Mouse (Mus musculus) cerebellum, adult 2 months (tissue): ENCODE measurements around the gene Smyd5. TPM values are rescaled to one million over a fixed set of nuclear protein-coding genes. Genes with fewer than 3 reads are reported as not detected.

Experiments
- DNase-seq, 2 experiments: peaks; one replicate each; pipeline ENCODE4 v3.0.0; 2021
- H3K27ac ChIP-seq: fragments of 200-500 bp; 2 replicates; pipeline ENCODE4 v1.5.1; 2012; ENCODE audit warnings: low read length, control low read depth, inconsistent platforms; ENCODE audit not compliant: insufficient read depth
- H3K27me3 ChIP-seq: fragments of 200-500 bp; 2 replicates; pipeline ENCODE4 v1.6.1; 2012; ENCODE audit warnings: inconsistent platforms, mild to moderate bottlenecking, low read length, moderate library complexity; ENCODE audit not compliant: control insufficient read depth, insufficient read depth
- H3K4me1 ChIP-seq: fragments of 200-500 bp; 2 replicates; pipeline ENCODE4 v1.6.1; 2011; ENCODE audit warnings: low read length; ENCODE audit not compliant: control insufficient read depth, insufficient read depth
- H3K4me3 ChIP-seq: fragments of 200-500 bp; replicated peaks from 2 replicates; pipeline ENCODE3; 2011; ENCODE audit warnings: mild to moderate bottlenecking, low read depth, low read length, control low read depth; ENCODE audit not compliant: insufficient read depth
- CTCF ChIP-seq: fragments of 200-500 bp; IDR thresholded peaks from 2 replicates; pipeline ENCODE4 v1.5.1; 2011; ENCODE audit warnings: low read depth, mild to moderate bottlenecking, control low read depth, low read length, moderate library complexity, borderline replicate concordance; ENCODE audit not compliant: insufficient read depth
- POLR2A ChIP-seq: fragments of 200-500 bp; IDR thresholded peaks from 2 replicates; pipeline ENCODE4 v1.6.1; 2011; ENCODE audit warnings: low read length, control low read depth, borderline replicate concordance; ENCODE audit not compliant: insufficient read depth
- WGBS: fragments of 180-500 bp; shearing (Covaris S2); methylation state at CpG from one replicate; pipeline ENCODE4 v1.1.7; 2018; 5-methylcytosine and 5-hydroxymethylcytosine counted together
- polyA plus RNA-seq: library from polyadenylated mRNA; depleted of rRNA; stranded (reverse); fragments of >200 nt; gene quantifications from 2 replicates; pipeline ENCODE4 v1.2.3, GENCODE M21; 2012; rRNA removed

Smyd5 gene
- 35.3 and 38.8 TPM in 2 replicates for polyA plus RNA-seq

DNA sequence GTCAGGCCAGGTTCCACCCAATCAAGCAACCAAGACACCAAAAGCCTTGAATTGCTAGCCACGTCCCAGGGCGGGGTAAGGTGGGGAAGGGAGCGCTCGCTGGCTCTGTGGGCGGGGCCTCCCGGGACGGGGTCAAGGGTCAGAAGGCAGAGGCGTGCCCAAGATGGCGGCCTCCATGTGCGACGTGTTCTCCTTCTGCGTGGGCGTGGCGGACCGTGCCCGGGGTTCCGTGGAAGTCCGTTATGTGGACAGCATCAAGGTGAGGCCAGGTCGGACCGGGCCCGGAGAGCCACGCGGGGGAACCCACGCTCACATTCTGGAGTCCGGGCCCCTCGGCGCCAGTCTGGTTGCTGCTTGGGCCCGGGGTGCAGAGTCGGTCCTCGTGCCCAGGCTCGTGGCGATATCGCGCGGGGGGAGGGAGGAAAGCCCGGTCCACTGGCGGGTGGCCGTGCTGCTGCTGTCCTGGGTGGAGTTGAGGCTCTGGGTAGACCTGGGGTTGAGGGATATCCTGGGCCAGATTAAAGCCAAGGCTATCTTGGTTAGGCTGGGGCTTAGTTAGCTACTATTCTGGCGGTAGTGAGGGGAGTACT lies at the start of gene Smyd5:
Gene Smyd5, plus strand, starts transcription at position 148 of the 590 bp plus-strand sequence.
- Histone ChIP-seq H3K27ac (no peak within 1 kb of the TSS), H3K27me3 (no peaks in the 10 kb centered on the region), H3K4me3 (peak within 1 kb of the TSS; percentile 77), H3K4me1 (no peaks in the 10 kb centered on the region)
- peak; percentile 72 to 76 for DNase-seq
- WGBS = under 1% methylated on average over 39 of the region's 39 CpGs
- no peak for TF ChIP-seq POLR2A
- TF ChIP-seq CTCF = no peak

DNA sequence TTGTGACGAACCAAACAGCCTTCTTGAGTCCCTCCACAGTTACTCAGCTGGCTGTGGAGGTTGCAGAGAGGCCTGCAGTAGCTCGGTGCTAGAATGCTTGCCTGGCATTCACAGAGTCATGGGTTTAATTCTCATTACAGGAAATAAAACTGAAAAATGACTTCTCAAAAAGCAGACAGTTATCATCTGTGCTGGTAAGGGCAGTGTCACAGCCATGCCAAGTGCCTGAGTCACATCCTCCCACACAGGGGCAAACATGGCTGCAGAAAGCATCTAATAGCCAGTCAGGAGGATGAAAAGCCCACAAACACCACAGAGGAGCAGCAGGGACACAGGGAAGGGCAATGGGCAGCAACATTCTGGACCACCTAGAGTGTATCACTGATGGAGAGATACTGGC lies 49.0 kb upstream of the Smyd5 start:
- TF ChIP-seq POLR2A = no peak
- no peak for TF ChIP-seq CTCF
- no peak overlapping the region for H3K27ac ChIP-seq
- H3K4me3 ChIP-seq = no peak overlapping the region
- H3K27me3 ChIP-seq = no peaks in the 10 kb centered on the region
- DNase-seq = no peak
- H3K4me1 ChIP-seq = no peaks in the 10 kb centered on the region
- 92% methylated on average over 2 of the region's 2 CpGs for WGBS

DNA sequence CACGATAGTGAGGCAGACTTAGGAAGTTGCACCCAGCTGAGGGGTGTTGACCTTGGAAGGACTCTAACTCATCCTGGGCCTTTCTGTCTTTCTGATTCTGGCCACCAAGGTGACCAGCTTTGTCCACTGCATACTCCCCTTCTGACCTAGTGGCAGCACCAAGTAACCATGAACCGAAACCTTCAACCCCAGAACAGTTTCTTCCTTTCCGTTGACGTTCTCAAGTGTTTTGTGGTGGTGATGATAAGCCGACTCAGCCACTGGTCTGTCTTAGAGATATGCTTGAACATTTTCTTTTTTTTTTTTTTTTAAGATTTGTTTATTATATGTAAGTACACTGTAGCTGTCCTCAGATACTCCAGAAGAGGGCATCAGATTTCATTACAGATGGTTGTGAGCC lies 43.2 kb upstream of the Smyd5 start:
- no peak for DNase-seq
- Histone ChIP-seq H3K27ac (no peak overlapping the region), H3K4me1 (no peaks in the 10 kb centered on the region), H3K27me3 (no peaks in the 10 kb centered on the region), H3K4me3 (no peak overlapping the region)
- 74% methylated on average over 5 of the region's 5 CpGs for WGBS
- TF ChIP-seq CTCF (no peak), POLR2A (no peak)

DNA sequence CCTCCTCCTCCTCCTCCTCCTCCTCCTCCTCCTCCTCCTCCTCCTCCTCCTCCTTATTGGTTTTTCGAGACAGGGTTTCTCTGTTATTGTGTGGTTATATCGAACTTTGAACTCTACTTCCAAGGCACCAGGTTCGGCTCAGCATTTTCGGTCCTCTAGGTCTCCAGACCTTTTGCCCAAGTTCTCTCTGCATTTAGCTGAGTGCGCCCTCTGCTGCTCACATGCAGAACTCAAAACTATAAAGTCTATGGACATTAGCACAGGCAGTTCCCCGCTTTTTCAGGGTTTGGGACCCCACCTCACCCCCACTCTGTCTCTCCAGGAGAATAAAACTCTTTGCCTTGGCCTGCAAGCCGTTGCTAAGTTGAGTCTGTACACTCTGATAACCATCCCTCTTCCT lies 40.0 kb upstream of the Smyd5 start:
- 16% methylated on average over 6 of the region's 7 CpGs for WGBS
- TF ChIP-seq CTCF (peak; percentile 85), POLR2A (no peak)
- Histone ChIP-seq H3K4me1 (no peaks in the 10 kb centered on the region), H3K27me3 (no peaks in the 10 kb centered on the region), H3K4me3 (no peak overlapping the region), H3K27ac (no peak overlapping the region)
- DNase-seq = peak; percentile 62 to 70

DNA sequence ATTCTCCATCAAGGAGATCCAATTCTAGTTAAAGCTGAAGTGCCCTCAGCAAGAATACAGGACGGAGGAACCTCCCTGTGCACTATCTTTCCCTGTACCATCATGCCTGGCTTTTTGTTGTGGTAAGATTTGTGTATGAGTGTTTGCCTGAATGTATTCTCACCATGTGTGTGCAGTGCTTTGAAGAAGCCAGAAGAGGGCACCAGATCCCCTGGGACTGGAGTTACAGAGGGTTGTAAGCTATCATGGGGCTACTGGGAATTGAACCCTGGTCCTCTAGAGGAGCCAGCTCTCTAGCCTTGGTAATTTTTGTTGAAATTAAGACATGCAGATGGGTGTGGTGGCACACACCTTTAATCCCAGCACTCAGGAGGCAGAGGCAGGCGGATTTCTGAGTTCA lies 36.4 kb upstream of the Smyd5 start:
- Histone ChIP-seq H3K4me3 (no peak overlapping the region), H3K27me3 (no peaks in the 10 kb centered on the region), H3K27ac (no peak overlapping the region), H3K4me1 (no peaks in the 10 kb centered on the region; the same call in 1 of the 2 replicates)
- DNase-seq = no peak
- WGBS = 93% methylated on average over 2 of the region's 2 CpGs
- TF ChIP-seq CTCF (no peak), POLR2A (no peak)

DNA sequence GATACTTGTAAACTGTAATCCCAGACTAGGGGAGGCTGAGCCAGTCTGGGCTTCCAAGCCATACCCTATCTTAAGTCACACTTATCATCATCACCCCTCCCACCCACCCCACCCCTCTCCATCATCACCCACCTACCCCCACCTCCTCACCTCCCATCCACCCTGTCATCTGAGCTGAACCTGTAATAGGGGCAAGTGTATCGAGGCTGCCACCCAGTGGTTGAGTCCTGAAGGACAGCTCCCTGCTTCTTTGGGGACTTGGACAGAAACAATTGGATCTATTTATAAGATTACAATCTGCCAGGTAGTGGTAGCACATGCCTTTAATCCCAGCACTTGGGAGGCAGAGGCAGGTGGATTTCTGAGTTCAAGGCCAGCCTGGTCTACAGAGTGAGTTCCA lies 34.6 kb upstream of the Smyd5 start:
- DNase-seq = no peak
- Histone ChIP-seq H3K27me3 (no peaks in the 10 kb centered on the region), H3K4me1 (no peaks in the 10 kb centered on the region; the same call in 1 of the 2 replicates), H3K27ac (no peak overlapping the region), H3K4me3 (no peak overlapping the region)
- no peak for TF ChIP-seq POLR2A
- TF ChIP-seq CTCF = peak; percentile 49; the same call in 1 of the 2 replicates
- WGBS = 20% methylated on average over 1 of the region's 1 CpGs

DNA sequence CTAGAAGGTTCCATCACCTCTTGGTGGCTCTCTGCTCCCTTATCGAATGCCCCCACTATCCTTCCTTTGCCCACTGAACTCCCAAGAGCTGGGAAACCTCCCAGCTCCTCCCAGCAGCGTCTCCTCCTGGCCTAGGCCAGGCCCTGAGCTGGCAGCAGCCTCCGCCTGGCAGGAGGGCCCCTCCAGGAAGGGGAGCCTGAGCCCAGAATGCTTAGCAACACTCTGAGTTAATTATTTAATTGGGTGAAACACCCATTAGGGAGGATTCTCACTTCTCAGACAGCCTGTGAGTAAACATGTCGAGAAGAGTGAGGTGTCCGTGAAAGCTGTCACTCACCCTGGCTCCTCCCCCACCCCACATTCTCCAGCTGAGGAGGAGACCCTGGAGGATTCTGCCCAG lies 32.1 kb upstream of the Smyd5 start:
- H3K4me3 ChIP-seq = no peak overlapping the region
- no peaks in the 10 kb centered on the region for H3K27me3 ChIP-seq
- WGBS = 24% methylated on average over 5 of the region's 5 CpGs
- TF ChIP-seq POLR2A = no peak
- no peak for TF ChIP-seq CTCF
- no peak overlapping the region for H3K27ac ChIP-seq
- DNase-seq = no peak
- no peaks in the 10 kb centered on the region; the same call in 1 of the 2 replicates for H3K4me1 ChIP-seq

DNA sequence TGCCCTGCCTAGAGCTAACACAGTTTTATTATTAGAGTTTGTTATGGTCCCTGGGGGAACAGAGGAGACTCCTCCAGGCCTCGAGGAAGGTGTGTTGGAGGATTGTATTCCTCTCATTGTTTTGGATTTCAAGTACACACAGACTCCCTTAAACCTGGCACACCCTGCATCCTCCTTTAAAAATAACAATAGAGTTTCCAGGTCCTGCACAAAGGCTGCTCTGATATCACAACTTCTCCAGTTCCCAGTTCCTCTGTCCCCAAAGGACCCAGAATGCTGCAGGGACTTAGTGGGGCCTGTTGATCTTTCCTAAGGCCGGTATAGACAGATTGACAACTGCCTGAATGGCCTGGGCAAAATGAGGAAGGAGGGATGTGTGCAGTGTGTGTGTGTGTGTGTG lies 29.2 kb upstream of the Smyd5 start:
- no peak overlapping the region for H3K4me3 ChIP-seq
- no peaks in the 10 kb centered on the region; the same call in 1 of the 2 replicates for H3K4me1 ChIP-seq
- 57% methylated on average over 2 of the region's 2 CpGs for WGBS
- H3K27me3 ChIP-seq = no peaks in the 10 kb centered on the region
- H3K27ac ChIP-seq = no peak overlapping the region
- TF ChIP-seq CTCF = no peak
- no peak for DNase-seq

DNA sequence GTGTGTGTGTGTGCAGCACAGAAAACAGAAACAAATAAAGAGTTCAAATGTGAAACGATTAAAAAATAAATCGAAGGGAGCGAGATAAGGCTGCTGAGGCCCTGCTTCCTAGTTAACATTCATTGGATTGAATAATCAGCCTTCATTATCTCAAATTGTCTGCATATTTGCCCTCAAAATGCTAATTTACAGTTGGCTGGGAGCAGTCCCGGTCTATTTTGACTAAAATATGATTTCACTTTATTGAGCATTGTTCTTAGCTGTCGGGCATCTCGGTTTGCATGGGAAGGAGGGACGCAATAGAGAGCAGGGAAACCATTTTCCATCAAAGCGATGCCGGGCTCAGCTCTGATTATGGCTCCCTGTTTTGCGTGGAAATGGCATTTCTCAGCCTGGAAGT lies 28.8 kb upstream of the Smyd5 start:
- WGBS = 87% methylated on average over 10 of the region's 10 CpGs
- no peaks in the 10 kb centered on the region; the same call in 1 of the 2 replicates for H3K4me1 ChIP-seq
- DNase-seq = no peak
- H3K27me3 ChIP-seq = no peaks in the 10 kb centered on the region
- no peak overlapping the region for H3K4me3 ChIP-seq
- TF ChIP-seq POLR2A = no peak
- no peak for TF ChIP-seq CTCF
- no peak overlapping the region for H3K27ac ChIP-seq
